Mouse (Mus musculus) cerebellum, postnatal 4 days (tissue): ENCODE measurements around the gene Cntrob.

Experiments used
- DNase-seq, 2 experiments: peaks; one replicate each; pipeline ENCODE4 v3.0.0; 2022; ENCODE audit warnings: low spot score in 2 of 2, mixed read lengths in 1 of 2

Gene Cntrob

GRCm38 (mm10) chr11:69323667-69324111, at the start of gene Cntrob, which contains the start of gene Trappc1:
TSS of gene Cntrob (minus strand) at chr11:69323775.
TSS of gene Trappc1 (plus strand) at chr11:69323980.
- peak; percentile 98 for DNase-seq

DNA sequence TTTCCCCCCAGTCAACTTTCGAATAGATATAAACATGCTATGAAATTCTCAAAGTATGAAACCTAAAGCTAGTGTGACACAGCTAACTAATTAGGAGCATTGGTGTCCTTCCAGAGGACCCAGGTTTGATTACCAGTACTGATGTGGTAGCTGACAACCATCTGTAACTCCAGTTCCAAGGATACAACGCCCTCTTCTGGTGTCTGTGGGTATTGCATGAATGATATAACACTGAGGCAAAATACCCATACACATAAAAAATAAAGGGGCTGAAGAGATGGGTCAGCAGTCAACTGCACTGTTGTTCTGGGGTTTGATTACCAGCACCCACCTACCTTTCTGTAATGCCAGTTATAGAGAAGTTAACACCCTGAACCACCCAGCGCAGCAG, 49.2 kb upstream of the Cntrob start:
- no peak for DNase-seq

DNA sequence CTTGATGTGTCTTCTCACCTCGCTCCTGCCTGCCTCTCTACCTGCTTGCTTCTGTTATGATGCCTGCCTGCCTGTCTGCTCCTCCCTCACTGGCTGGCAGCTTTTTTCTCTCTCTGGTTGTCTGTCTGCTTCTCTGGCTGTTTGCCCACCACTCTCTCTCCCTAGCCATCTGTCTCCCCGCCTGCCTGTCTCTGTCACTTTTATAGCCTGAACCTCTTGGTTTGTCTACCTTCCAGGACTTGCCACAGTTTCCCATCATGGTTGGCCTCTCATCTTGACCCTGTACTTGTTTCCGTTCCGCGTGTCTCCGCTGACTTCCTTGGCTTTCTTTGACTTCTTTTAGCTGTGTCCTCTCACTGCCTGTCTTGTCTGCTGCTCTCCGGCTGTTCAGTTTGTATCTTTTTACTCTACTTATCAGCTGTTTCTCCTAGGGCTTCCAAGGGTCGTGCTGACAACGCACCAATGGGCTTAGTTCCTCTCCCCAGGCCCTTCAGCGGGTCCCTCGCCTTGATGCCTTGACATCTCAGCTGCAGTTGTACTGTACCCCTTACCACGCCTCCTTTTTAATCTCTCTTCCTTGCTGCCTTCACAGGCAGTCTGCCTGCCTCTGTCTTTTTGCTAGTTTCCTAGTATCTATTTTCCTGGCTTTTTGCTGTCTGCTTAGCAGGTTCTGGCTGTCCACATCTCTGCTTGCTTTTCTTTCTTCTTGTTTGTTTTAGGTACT, 48.6 kb upstream of the Cntrob start:
- peak in 1 of 2 experiments; percentile 66 for DNase-seq

- no peak for DNase-seq
Measured at GRCm38 (mm10) chr11:69371601-69372000, 48.0 kb upstream of the Cntrob start.

GRCm38 (mm10) chr11:69370817-69371215, 47.2 kb upstream of the Cntrob start:
- DNase-seq: no peak

DNA sequence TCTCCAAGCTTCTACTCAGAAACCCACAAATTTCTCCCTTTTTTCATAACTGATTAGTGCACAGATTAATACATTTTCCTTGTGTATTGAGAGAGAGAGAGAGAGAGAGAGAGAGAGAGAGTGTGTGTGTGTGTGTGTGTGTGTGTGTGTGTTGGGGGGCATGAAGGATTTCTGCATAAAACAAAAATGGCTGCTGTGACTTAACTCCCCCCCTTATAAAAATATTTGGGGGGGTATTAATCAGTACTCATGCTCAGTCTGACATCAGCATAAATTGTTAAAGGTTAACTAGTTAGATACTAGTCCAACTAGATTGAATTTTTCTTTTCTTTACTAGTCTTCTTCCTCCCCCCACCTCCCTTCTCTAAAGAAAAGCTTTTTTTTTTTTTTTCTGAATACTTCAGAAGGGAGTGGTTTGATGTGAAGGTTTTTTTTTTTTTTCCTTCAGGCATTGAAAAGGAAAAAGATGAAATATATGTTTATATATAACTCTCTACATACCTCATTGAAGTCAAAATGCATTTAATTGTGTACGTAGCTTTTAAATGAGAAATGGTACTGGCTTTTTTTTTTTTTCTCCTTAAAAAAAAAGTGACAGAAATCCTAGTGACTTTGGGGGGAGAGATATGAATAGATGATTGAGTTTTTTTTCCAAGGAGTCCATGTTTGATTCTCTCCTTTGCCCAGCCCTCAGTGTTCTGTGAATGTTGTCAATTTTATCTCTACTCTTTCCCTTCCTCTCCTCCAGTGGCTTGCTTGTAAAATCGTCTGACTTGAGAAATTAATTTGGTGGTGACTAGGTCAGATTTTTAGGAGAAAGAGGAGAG, 46.6 kb upstream of the Cntrob start:
- DNase-seq: no peak

GRCm38 (mm10) chr11:69369215-69369989, 45.8 kb upstream of the Cntrob start, which contains the start of gene Chd3:
TSS of gene Chd3 (minus strand) at chr11:69369406.
- DNase-seq: no peak

GRCm38 (mm10) chr11:69368356-69369214, 45.0 kb upstream of the Cntrob start:
- peak in 1 of 2 experiments; percentile 48 for DNase-seq

DNA sequence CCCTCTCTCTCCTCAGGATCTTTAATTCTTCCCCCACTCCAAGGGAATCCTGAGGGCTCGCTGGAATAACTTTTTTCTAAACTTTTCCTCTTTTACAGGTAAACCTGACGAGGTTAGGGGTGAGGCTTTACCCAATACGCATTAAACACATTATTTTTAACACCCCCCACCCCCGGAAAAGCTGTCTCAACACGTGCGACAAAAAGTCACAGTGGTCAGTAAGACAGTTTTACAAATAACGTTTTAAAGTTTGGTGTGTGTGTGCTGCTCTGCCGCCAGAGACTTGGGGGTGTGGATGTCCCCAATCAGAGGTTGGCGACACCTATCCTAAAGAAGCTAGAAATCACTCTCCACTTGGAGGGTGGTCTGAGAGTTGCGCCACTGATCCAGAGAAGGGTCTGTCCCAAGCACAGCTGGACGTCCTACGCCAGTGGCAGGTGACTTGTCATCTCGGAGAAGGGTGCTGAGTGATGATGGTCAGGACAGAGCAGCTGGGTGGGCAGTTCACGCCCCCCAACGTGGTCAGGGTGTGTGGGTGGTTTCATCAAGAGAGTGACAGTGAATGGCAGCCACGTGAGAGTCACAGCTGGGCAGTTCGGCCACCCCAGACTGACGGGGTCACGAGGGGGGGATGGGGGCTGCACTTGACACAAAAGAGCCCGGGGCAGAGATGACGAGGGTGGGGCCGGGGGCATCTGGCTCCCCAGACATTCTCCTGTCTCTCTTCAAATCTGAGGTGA, 44.2 kb upstream of the Cntrob start:
- DNase-seq: no peak

DNA sequence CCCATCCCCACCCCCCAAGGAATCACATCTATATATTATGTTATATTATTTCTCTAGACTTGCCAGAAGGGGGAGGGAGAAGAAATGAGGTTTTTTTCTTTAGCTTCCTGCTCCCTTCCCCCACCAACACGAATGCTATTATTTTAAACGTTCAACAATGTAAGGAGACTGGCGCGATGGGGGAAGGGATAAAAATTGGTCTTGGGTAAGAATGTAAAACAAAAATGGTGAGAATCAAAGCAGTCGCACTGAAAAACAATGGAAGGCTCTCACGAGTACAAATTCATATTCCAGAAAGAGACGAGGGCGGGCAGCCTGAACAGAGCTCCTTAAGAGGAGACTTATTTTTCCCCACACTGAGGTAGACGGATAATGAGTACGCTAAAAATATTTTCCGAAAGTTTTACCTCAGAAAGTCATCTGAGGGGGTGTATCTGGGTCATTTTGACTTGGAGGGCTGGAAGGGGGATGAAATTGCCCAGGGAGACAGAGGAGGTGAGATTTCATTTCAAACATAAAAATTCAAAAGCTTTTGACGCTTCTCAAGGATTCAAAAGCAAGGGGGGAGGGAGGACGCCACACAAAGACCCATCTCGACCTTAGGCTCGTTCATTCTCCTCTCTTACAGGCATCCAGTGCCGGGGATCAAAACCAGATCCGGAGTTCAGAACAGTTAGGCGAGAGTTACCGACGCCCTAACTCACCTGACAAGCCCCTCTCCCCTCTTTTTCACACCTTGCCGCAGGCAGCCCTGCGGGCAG, 43.5 kb upstream of the Cntrob start:
- DNase-seq: no peak

GRCm38 (mm10) chr11:69366157-69366854, 42.7 kb upstream of the Cntrob start:
- DNase-seq: peak; percentile 70 to 93

DNA sequence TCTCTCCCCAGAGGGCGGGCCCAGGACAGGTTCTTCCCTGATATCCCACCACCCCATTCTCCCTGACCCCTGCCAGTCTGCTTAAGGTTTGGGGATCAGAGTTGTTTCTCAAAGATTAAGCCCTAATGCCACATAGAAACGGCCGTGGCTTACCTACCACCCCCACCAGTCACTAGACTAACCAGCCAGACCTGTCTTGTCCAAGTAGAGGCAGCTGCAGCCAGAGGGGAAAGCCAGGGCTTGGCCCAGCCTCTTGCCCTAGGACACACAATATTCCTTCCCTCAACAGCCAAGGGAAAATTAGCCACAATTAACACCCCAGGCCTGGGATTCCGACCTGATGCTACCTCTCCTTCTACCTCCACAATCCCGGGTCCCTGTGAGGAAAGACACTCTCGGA, 42.1 kb upstream of the Cntrob start:
- no peak for DNase-seq

- DNase-seq: peak; percentile 88 to 98
Measured at GRCm38 (mm10) chr11:69364910-69365309, 41.3 kb upstream of the Cntrob start.

DNA sequence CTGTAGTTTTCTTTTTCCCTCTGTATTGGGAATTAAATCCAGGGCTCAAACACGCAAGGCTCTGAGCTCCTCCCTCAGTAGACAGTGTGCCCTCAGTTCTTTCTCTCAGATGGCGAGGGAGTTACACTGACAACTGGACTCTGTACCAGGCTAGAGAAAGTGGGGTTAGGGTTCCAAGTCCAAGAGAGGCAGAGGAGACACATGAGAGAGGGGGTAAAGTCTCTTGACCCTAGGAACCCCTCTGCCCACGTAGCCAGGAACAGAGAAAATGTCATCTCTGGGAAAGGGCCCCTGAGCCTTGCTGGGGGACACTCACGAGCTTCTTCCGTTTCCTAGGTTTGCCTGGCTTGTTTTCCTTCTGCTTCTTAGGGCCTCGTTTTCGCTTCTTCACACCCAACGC, 40.8 kb upstream of the Cntrob start:
- no peak for DNase-seq

GRCm38 (mm10) chr11:69362479-69362878, 38.9 kb upstream of the Cntrob start:
- DNase-seq: no peak

GRCm38 (mm10) chr11:69362021-69362420, 38.4 kb upstream of the Cntrob start:
- no peak for DNase-seq

DNA sequence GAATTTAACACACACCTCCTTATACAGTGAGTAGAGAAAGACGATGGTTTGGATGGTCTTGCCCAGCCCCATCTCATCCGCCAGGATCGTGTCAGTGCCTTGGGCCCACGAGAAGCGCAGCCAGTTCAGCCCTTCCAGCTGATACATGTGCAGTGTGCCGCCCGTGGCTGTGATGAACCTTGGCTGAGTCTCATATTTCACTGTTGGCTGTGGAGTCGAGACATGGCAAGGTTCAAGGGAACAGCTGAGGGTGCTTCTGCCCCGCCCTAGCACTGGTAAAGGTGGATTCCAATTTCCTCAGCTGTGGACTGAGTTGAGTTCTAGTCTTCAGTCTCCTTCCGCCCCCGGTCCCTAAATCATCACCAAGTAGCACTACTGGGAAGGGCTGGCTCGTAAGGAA, 34.1 kb upstream of the Cntrob start:
- DNase-seq: no peak

GRCm38 (mm10) chr11:69356544-69356943, 33.0 kb upstream of the Cntrob start:
- no peak for DNase-seq

DNA sequence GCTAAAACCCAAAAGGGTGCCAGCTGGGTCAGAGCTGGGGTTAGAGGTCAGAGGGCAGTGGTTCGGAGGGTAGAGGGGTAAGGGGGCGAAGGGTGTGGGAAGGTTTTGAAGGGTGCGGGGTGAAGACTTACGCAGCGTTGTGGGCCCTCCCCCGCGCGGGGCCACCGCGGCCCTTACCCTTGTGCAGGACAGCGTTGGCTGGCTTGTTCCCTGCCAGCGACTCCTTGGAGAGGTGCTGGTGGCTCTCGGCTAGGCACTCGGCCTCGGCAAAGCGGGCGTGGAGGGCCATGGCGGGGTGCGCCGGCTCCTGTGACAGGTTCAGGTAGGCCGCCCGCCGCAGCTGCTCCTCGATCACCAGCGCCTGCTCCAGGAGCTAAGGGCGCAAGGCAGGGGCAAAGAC, 22.9 kb upstream of the Cntrob start:
- no peak for DNase-seq
